Mouse (Mus musculus) cerebellum, postnatal 25 days (tissue): ENCODE measurements around the gene Elovl7.

Experiments used
- DNase-seq, 2 experiments: peaks; one replicate each; pipeline ENCODE4 v3.0.0; 2021; ENCODE audit warnings: mixed read lengths in 2 of 2

Gene Elovl7

DNA sequence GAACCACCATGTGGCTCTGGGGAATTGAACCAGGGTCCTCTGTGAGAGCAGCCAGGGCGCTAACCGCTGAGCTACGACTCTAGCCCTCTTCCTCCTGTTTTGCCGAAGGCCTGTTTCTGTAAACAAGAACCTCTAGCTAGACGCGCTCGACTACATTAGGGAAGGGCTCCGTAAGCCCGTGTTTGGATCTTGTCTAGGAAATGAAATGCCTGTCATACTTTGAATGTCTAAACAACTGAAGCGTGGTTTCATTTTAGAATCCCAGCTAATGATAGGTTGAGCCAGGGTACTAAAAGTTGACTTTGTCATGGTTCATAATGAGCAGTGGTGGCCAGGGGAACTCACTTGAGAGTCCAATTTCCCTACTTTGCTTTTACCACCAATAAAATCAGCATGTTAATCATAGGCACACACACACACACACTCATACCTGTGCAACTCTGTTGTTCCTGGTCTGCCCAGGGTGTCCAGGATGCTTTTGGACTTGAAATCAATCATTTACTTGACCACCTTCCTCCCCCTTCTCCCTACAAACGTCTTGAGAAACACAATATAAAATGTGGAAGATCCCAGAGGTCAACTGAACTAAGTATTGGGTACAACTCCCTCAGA, 31.0 kb downstream of the Elovl7 start:
- DNase-seq, result no peak

DNA sequence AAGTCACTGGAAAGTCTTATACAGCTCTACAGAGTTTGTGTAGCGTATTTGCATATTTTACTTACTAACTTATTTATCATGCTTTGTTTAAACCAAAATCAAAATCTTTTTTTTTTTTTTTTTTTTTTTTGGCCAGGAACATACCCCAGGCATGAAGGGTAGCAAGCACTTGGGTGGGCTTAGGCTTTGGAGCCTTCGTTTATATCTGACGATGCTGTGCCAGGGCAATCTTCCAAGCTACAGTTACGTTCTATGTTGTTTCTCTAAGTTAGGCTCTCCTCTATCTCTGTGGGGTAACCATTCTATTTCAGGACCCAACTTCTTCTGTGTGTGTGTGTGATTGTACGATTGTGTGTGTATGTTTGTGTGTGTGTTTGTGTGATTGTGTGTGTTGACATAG, 36.9 kb downstream of the Elovl7 start:
- DNase-seq, result no peak

DNA sequence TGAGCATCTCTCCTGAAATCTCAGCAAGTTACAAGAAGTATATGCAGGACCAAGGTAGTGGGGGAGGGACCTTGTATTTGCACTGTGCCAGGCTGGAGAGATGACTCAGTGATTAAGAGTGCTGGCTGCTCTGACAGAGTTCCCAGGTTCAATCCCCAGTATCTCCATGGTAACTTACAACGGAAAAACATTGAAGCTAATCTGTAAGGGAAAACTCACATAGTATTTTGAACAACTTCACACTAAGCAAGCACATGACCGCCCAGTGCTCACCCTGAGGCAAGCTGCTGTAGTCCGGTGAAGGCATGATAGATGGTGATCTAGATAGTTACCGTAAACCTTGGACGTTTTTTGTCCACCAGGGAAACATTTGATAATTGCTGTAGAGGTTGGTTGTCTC, 39.8 kb downstream of the Elovl7 start:
- no peak for DNase-seq

DNA sequence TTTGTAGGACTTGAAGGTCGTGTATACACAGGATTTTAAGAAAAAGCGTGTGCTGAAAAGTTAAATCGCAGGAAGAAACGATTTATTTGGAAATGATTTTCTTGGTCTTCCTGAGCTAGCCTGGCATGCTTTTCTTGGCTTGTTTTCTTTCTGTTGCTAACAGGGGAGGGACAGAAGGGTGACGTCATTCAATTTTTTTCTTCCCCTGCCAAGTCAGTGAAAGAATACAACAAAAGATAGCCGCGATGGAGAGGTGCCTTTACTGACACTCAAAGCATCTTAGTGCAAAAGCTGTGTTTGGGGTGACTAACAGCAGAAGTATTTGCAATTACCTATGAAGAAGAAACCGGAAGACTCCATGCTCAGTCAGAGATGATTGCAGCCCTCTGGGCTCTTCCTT, 48.8 kb downstream of the Elovl7 start:
- DNase-seq, result no peak

DNA sequence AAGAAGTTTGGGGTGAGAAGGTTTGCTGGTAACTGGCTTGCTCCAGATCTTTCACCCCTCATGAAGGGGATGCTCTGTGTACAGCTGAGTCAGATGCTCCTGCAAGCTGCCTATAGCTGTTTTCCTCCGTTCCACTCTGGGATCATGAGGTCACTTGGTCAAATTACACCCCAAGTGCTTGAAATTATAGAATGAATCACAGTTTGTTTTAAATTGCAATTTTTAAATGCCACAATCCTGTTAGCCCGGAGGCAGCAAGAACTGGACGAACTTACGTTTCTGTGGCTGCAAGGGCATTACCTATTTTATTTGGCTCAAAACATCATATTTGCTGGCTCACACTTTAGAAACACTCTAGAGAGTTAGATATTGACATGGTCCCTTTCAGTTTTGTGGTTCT, 51.2 kb downstream of the Elovl7 start:
- DNase-seq, result no peak

DNA sequence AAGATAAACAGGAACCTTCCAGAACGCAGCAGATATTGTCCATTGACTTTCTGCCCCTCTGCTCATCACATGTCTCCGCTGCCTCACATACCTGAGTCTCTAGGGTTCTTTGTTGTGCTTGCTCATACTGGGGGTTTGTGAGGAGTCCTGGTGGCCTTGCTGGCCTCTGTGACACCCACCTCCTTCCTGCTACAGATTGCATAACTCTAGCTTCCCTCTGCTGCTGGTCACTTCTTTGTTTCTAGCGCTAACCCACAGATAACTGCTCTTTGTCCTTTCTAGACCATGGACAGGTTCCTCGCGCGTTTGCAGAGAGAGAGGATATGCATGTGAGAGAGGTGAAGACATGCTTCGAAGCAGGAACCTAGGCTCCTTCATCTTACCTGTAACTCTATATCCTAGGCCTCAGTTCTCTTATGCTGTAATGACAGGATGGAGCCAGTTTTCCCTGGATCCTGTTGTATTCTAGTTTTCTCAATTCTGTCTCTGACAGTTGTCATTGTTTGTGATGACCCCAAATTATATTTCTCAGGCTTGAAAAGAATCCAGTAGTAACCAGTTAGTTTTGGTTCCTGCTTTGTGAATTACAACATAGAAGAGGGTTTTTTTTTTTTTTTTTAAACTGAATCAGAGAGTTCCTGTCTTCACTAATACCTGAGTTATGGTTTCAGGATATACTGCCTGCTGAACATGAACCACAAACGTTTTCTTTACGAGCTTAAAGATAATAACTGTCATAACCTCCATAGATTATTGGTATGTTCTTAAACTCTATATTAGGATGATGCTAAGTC, 53.8 kb downstream of the Elovl7 start:
- no peak for DNase-seq

DNA sequence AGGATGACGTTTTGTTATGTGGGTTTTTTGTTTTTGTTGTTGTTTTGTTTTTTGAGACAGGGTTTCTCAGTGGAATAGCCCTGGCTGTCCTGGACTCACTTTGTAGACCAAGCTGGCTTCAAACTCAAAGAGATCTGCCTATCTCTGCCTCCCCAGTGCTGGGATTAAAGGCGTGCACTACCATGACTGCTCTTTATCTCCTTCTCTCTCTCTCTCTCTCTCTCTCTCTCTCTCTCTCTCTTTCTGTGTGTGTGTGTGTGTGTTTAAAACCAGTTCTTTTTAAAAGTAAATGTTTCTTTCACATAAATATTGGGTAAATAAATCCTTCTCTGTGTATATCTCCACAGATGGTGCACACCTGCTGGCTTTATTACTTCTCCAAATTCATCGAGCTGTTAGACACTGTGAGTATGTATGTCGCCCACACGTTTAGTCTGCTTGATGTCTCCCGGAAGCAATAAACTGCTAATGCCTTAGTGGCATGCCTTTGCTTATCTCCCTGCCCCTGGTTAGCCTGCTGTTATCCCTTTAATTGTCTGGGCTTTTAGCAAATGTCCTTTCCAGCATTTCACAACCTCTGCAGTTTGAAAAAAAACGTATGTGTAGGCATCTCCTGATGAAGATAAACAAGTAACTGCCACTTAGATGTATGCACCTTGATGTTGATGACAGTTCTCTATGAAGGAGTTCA, 57.4 kb downstream of the Elovl7 start:
- DNase-seq, result no peak

DNA sequence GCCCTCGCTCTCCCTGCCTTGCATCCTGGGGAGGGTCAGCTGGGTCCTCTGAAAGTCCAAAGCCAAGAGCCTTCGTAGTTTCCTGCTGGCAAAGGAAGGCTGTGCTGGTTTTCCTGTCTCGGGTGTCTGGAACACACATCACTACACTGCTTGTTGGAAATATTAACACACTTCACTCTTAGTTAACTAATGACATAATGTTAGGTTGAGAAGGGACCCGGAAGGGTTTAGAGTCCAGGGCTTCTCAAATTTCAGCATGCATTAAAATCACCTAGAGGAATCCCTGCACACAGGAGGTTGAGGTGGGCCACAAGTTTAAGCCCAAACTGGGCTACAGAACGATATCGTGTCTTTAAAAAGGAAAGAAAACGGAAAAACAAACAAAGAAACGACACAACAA, 58.1 kb downstream of the Elovl7 start:
- DNase-seq, result no peak

DNA sequence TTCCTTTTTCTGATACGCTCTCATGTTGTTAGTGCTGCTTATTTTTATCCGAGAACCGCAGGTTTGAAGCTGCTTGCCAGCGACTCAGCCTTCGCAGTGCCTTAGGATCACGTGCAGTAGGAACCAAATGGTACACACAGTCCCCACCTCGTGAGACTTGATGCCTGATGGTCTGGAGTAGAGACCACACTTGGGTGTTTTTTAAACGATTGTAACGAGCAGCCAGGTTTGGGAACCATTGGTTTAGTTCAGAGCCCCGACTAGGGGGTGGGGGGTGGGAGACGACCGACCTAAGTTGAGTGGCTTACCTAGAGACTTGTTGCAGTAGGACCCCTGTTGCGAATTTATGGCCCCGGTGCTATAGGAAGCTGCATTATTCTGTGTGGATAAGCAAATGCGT, 58.8 kb downstream of the Elovl7 start:
- no peak for DNase-seq

DNA sequence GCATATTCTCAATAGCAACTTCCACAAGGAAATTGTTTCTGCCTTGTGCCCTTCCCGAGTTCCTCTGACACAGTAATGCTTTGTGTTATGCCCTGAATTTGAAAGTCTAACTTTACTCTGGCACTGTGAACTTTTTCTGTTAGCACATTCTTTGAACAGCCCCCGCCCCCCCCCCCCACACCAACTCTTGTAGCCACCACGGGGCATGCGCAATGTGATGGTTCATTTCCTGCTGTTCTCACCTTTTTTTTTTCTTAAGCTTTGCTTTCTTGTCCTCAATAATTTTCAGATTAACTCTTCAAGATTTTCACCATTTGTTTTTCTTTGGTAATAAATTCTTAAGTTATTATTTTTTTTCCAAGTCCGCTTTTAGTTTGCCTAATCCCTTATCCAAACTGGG, 59.3 kb downstream of the Elovl7 start:
- no peak for DNase-seq

DNA sequence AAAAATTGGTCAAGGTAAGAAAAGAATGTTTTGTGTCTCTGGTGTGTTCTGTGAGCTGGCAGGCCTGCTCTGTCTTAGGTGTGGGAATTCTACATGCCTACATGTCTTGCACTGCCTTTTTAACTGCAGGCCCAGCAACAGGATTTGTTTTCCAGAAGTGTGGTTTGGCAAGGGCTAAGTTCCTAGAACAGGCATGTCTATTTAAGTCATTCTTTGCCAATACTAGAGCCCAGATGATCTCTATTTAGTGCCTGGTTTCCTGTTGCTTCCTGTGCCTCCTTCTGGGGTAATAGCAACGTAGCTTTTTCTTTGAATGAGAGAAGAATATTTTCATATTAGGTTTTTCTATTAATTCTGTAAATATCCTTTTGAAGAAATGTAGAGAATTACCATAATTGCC, 62.4 kb downstream of the Elovl7 start:
- DNase-seq, result no peak

DNA sequence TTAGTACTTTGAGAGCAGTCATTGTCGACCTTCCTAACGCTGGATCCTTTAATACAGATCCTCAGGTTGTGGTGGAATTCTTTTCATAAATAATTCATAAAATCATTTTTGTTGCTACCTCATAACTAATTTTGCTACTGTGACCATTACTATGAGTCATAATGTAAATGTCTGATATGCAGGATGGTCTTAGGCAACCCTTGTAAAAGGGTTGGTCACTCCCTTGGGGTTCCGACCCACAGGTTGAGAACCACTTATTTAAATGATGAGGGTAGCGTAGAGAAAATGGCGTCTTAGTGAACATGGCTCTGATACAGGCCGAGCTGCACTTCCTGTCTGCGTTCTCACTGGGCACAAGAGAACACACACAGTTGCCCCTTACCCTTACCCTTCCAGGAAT, 63.1 kb downstream of the Elovl7 start:
- DNase-seq, result no peak

DNA sequence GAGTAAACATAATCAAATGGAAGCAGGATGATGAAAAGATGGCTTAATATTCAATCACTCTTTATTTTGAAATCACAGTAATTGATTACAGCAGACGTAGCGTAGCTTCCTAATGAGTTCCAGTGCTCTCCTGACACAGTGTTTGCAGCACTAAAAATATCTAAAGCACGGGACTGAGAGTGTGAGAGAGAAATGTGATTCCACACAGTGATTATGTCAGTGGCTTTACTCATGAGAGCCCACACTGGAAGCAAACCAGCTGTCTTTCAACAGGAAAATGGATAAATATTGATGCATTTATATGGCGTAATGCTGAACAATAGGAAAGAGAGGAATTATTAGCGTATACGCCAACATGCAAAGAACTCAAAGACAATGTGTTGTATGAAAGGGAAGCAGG, 64.4 kb downstream of the Elovl7 start:
- no peak for DNase-seq

DNA sequence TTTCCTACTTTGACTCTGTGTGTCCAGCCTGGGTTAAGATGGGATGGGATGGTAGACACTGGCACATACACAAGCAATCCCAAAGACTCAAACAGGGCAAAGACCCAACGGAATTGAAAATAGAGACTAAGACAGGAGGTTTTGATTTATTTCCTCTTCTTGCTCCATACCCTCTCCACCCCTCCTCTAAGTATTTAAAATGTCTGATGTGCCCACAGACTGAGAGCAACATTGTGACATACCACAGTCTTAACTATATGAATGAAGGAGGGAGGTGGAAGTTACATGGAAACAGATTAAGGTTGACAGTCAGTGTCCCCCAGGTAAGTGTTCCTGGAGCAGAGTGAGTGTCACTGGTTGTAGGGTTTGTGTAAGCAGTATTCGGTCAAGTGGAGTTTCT, 70.1 kb downstream of the Elovl7 start:
- no peak for DNase-seq

DNA sequence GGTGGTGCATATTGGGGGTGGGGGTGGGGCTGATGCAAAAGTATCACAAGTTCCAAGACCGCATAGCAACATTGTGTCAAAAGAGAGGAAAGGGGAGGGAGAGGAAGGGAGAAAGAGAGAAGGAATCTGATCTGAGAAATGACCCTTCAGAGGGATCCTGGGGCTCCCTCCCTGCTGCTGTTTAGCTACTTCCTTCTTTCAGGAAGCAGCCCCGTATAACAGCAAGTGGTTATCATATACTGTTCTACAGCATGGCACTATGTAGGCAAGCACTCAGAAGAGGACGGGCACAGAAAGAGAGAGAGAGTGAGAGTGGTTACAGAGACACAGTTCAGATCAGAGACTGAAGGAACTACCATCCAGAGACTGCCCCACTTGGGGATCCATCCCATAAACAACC, 73.7 kb downstream of the Elovl7 start:
- no peak for DNase-seq

DNA sequence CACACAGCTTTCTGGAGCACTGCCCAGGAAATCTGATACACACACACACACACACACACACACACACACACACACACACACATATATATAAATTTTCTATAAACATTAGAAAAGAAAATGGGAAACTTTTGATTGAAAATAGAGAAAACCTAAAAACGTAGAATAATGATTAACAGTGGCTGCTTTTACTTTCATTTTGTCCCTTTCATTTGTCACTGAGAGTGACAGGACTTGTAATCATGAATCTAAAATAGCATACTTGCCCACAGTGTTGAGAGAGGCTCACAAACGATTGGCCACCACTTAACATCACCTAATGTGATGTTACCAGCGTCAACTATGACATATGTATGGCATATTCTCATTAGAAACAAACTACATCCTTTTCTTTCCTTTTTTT, 75.2 kb downstream of the Elovl7 start:
- DNase-seq, result no peak

DNA sequence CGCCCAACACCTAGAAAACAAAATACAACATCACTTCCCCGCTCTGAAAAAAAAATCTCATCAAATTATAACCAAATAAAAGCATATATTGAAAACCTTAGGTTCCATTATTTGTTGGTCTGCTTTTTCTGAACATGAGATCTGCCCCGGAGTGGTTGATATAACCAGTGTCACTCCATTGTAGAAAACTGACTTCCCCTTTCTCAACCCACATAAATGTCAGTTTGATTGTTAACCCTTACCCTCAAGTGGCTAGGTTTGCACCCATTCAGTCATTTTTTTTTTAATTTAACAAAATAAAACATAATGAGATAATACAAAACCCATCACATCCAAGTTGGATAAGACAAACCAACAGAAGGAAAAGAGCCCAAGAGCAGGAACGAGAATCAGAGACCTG, 76.1 kb downstream of the Elovl7 start:
- DNase-seq, result no peak

DNA sequence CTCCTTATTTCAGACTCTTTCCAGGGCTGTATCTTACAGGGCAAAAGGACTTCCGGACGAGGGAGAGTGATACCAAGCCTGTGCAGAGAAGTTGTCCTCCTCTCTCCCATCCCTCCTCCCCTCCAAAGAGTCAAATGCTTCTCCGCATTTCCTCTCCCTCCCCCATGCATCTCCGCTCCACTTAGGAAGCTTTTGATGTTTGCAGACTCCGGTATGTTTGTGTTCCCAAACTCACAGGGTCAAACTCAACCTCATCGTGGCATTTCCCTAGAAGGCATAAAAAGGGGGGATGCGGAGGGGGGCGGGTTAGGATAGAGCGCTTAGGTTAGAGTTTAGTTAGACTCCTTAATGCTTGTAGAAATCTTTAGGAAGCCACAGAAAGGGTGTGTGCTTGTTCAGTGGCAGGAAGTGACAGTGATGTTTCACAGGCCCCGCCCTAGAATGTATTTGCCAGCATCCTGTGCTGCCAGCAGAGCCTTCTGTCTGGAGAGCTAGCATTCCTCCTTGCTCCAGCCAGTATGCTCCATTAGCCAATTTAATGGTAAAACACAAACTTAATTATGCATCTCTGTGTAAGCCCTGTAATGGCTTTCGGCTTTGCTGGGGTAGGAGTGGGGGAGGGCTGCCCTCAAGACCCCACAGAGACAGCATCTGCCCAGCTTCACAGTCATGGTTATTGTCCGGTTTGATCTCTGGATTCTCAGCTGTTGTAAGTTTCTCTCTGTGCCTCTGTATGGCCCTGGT, 83.3 kb downstream of the Elovl7 start:
- DNase-seq, result peak; percentile 11 to 25

DNA sequence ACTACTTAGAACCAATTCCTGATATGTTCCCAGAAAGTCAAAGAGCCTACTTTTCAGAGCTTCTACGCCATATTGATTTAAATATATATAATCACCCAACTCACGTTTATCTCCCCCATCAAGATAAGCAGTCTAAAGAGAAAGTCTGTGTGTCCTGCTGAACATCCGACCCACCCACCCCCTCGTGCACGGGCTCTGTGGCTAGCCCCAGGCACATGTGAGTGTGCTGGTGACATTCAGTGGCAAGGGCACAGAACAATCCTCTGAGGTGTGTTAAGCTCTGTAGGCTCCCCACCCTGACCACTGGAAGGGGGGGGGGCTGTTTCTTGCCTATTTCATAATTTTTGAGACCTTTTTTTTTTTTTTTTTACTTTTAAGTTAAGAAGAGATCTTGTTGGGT, 84.0 kb downstream of the Elovl7 start:
- DNase-seq, result no peak

DNA sequence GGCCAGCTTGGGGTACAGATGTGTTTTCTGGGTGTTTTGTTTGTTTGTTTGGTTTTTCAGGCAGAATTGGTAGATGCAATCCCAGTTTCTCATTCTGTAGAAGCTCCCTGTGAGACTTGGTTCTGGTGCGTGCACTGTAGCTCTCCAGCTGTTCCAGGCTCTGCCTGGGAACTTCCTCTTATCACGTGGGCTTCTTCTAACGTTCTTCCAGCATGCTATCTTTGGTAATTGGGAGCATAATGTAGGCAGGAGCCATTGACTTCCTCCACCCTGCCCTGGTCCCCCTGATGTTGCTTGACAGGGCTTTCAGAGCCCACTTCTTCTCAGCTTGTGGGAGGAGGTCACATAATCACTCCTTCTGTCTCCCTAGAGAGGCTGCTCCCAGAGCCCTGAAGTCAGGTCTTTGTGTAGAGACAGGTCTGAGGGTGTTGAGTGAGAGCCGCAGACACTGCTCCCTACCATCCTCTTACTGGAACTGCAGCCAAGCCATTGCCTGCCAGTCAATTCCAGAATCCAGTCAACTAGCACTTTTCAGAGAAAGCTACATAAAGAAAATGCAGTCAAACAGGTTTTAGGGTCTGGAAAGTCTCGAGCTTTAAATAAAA, 86.2 kb downstream of the Elovl7 start:
- no peak for DNase-seq

DNA sequence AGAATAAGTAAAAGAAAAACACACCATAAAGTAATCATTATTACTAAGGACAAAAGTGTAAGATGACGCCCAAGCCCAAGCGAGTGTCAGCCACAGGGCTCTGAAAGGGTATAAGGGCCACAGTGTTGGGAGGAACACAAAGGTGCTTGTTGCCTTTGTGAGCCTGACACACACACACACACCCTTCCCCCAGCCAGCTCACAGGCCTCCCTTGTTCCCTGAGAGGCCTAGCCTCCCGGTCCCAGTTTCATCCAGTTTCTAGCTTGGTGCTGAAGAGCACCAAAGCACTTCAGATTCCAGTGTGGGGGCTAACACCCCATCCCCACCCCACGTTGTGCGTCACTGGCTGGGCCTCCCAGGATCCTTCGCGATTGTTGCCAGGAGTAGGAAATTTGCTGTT, 87.2 kb downstream of the Elovl7 start:
- DNase-seq, result peak in 1 of 2 experiments; percentile 11

DNA sequence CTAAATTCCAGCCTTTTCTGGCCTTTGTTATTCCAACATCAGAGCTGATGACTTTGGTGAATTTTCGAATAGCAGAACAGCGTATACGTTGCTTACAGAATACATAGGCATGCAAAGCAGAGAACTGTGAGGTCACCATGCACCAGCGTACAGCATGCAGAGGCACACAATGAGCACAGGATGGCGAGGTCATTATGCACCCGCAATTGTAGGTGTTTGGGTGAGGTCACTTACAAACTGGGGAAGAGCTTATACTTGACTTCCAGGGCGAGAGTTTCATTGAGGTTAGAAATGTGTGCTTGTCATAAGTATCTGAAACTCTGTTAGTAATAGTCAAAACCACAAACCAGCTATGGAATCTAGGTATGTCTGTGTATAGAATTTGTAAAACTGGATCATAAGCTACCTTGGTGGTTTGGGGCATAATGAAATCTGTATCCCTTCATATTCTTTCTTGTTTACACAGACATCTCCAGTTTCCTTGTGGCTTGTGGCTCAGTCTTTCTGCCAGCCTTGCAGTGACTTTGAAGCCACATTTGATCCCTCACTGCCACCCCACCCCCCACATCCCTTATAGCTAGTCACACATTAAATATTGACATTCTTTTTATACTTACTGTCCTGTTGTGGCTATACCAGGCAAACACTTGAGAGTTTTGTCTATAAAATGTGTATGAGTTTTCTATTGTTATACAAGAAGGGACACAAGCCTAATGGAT, 88.9 kb downstream of the Elovl7 start:
- DNase-seq, result no peak
